Mouse (Mus musculus): ENCODE measurements around the gene Fnip2.

GRCm38 (mm10) chr3:79478400-79478799 lies 89.2 kb downstream of the Fnip2 start:
- TF ChIP-seq CTCF (IDR thresholded peaks at IDR 0.05; ENCODE audit: borderline replicate concordance, insufficient read depth, low read length) (no peak), POLR2A (IDR thresholded peaks at IDR 0.05; ENCODE audit: low read depth, low read length) (no peak)

Data from embryonic fibroblast, embryonic 13.5 days (primary cell).